Mouse (Mus musculus): ENCODE measurements around the gene Capn2.

Gene Capn2

GRCm38 (mm10) chr1:182501815-182502405 lies 15.5 kb downstream of the Capn2 start:
- DNase-seq (ENCODE audit: low spot score): no peak

- no peak for DNase-seq (ENCODE audit: low spot score)
These were observed 16.6 kb downstream of the Capn2 start for GRCm38 (mm10) chr1:182500843-182501242.

- no peak for DNase-seq (ENCODE audit: low spot score)
These were observed 17.2 kb downstream of the Capn2 start for GRCm38 (mm10) chr1:182500224-182500623.

- no peak for DNase-seq (ENCODE audit: low spot score)
These were observed 17.8 kb downstream of the Capn2 start for GRCm38 (mm10) chr1:182499443-182500089.

- no peak for DNase-seq (ENCODE audit: low spot score)
These were observed 19.7 kb downstream of the Capn2 start for GRCm38 (mm10) chr1:182497736-182498135.

GRCm38 (mm10) chr1:182496685-182497084 lies 20.7 kb downstream of the Capn2 start:
- no peak for DNase-seq (ENCODE audit: low spot score)

- DNase-seq (ENCODE audit: low spot score): no peak
These were observed 22.9 kb downstream of the Capn2 start for GRCm38 (mm10) chr1:182494285-182495145.

- DNase-seq (ENCODE audit: low spot score): no peak
These were observed 25.6 kb downstream of the Capn2 start for GRCm38 (mm10) chr1:182491839-182492238.

- DNase-seq (ENCODE audit: low spot score): no peak
These were observed 26.8 kb downstream of the Capn2 start for GRCm38 (mm10) chr1:182490568-182490967.

GRCm38 (mm10) chr1:182489803-182490452 lies 27.5 kb downstream of the Capn2 start:
- DNase-seq (ENCODE audit: low spot score): peak; percentile 97

- DNase-seq (ENCODE audit: low spot score): no peak
These were observed 28.9 kb downstream of the Capn2 start for GRCm38 (mm10) chr1:182488503-182488902.

GRCm38 (mm10) chr1:182483910-182484274 lies 33.5 kb downstream of the Capn2 start:
- DNase-seq (ENCODE audit: low spot score): no peak

GRCm38 (mm10) chr1:182482991-182483909 lies 34.2 kb downstream of the Capn2 start:
- DNase-seq (ENCODE audit: low spot score): no peak

GRCm38 (mm10) chr1:182481646-182482295 lies 35.6 kb downstream of the Capn2 start:
- no peak for DNase-seq (ENCODE audit: low spot score)

GRCm38 (mm10) chr1:182481138-182481537 lies 36.3 kb downstream of the Capn2 start:
- DNase-seq (ENCODE audit: low spot score): no peak

- no peak for DNase-seq (ENCODE audit: low spot score)
These were observed 38.5 kb downstream of the Capn2 start for GRCm38 (mm10) chr1:182478935-182479334.

GRCm38 (mm10) chr1:182475005-182475796 lies 42.2 kb downstream of the Capn2 start:
- no peak for DNase-seq (ENCODE audit: low spot score)

GRCm38 (mm10) chr1:182465978-182466377 lies 51.4 kb downstream of the Capn2 start:
- DNase-seq (ENCODE audit: low spot score): no peak

- DNase-seq (ENCODE audit: low spot score): no peak
These were observed 52.1 kb downstream of the Capn2 start for GRCm38 (mm10) chr1:182465309-182465708.

GRCm38 (mm10) chr1:182461813-182462212 lies 55.6 kb downstream of the Capn2 start:
- peak; percentile 78 for DNase-seq (ENCODE audit: low spot score)

Measured in MN1 (cell line).